Mouse (Mus musculus) cerebellum, postnatal 36 days (tissue): ENCODE data around the gene Barx2.

Experiments
- DNase-seq, 2 experiments: peaks; one replicate each; pipeline ENCODE4 v3.0.0; 2021 to 2022; ENCODE audit warnings: mixed read lengths in 2 of 2

Gene Barx2

DNA sequence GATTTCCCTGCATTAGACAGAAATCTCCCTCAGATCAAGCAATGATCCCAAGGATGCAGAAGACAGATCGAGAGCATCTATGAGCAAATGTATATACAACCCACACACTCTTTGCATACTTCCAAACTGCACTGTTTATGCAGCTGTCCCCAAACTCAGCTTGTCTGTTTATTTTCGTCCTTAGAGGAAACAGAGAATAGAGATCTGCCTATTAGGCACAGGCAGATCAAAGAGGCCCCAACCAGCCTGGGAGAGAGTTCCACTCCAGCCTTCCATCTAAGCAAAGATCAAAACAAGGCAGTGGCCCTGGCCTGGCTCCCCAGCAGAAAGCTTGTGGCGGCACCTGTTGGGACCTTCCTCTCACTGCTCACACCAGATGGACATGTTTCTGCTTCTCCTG is 27.0 kb downstream of the Barx2 start:
- no peak for DNase-seq

DNA sequence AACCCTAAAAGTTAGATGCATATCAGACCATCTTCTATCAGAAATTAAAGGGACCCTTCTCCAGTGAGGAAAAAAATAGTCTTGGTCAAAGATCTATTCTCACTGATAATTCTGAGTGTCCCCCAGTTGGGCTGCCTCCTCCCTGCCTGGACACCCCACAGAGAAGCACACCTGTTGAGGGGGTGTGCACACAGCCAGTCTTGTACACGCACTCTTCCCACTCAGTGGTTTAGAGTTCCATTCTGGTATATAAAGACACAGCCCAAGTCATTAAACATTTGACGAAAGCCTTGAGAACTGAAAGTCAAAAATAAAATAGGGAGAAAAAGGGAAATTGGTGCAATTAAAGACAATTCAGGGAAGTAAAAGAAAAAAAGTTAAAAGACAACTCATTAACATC is 30.9 kb downstream of the Barx2 start:
- no peak for DNase-seq

DNA sequence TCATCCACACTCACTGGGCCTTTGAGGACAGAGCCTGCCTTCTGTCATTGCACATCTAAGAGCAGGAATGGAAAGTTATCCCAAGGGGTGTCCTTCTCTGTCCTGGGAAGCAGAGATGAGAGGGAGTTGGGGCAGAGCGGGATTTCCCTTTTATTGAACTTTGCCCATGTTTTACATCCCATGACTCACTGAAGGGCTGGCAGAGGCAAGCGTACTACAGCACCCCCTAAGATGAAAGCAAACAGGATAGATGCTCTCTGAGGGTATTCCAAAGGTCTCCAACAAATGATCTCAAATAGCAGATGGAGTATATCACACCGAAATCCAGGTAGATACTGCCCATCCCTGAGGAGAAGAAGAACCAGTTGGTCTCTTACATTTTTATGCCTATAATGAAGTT is 37.7 kb downstream of the Barx2 start:
- no peak for DNase-seq

DNA sequence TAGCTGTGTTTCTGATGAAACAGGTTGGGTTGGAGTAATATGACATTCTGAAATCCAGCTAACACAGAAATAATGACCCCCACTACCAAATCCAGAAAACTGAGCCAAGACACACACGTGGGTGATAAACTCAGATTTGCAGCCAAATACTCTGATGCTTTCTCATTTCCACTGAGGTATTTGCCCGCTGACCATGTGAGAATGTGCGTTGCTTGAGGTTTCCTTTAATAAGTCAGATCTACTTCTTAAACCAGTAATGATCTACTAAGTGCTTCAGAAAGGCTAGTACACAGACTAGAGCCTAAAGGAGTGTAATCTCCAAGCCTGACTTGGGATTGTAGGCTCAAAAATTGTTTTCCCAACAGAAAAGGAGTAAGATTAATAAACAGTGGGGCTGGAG is 39.0 kb downstream of the Barx2 start:
- no peak for DNase-seq

DNA sequence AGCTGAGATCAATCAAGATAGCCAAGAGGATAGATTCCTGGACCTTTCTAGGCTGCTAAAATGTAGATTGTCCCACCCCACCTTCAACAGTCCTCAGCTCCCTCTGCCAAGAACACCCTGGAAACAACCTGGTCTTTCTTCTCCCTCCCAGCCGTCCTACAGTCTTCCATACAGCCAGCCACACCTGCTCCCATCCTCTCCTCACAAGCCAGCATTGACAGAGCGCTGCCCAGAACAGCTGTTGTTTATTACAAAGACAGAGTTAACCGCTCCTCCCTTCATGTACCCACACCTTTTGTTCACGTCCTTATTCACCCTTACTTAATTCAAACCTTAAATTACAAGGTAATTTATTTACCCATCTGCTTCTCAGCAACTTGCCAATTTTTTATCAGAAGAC is 41.9 kb downstream of the Barx2 start:
- DNase-seq: no peak

DNA sequence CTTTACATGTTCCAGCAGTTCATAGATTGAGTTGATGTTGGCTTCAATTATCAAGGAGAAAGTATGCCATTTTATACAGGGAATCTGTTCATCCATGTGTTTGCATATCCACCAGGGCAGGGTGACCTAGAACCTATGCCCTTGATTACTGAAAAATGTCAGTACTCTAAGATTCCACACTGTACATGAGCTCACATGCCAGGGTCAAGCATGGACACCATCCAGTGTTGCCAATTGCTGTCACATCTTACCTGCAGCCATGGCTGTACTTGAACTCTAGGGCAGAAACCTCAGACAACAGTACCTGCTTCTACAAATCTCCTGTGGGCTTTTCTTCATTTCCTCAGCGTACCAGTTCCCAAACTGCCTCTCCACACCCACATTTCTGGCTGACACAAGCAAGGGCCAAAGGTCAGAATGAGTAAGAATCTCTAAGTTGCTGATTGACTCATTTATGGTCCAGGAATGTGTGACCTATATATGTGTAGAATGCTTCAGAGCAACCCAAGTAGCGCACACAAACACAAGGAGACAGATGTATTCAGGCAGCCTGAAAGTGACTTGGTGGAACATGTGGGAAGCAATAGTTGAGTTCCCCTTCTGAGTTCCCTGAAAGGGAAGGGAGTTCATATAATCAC is 44.3 kb downstream of the Barx2 start:
- DNase-seq: no peak

DNA sequence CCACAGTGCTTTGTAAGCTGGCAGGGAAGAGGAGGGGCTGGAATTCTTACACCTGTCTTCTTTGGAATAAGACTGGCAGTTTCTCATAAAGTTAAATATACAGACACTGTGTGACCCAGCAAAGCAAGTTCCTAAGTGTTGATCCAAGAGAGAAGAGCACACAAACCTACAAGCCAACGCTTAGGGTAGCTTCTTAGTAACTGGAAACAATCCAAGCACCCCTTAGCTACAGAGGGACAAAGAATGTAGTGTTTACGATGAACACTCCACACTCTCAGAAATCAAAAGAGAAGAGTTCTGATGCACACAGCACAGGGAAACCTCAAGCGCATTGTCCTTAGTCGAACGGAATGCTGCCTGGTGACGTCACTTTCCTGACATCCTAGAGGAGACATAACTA is 49.4 kb downstream of the Barx2 start:
- no peak for DNase-seq

DNA sequence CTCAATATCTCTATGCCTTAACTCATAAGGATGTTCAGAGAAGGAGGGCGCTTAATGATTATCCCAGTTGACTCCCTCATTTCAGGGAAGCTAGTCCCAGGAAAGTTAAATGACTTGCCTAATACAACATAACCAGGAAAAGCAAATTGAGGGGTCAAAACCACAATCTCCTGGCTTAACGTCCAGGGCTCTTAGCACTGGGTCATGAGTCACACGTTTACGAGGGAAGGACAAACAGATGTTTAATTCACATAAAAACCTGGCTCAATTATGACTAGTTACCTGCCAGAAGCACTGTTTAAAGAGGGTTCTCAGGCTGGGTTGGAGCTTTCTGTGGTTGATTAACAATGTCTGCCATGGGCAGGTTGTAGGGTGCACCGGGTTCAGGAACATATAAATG is 53.8 kb downstream of the Barx2 start:
- DNase-seq: no peak

DNA sequence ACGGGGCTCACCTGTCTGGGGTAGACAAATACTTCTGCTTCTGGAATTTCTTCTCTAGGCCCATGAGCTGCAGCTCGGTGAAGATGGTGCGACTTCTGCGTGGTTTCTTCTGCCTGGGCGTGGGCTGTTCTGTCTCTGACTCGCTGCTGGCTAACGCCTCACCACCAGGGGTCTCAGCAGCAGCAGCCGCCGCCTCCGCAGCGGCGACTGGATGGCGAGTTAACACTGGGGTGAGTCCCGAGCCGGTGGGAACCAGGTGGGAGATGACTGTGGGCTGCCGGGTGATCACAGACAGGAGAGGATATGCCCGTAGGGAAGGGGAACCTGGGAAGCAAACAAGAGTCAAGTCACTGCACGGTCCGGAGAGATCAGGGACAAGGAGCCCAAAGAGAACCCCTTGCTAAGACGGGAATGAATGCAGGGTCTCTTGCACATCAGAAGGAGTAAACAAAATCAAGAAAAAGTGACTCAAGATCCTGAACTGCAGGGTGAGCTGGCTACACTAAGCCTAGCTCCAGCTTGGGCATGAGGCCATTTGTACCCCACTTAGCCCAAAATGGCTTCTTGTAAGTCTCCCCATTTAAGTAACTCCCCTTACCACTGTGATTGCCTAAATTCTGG is 54.4 kb downstream of the Barx2 start:
- DNase-seq: no peak

DNA sequence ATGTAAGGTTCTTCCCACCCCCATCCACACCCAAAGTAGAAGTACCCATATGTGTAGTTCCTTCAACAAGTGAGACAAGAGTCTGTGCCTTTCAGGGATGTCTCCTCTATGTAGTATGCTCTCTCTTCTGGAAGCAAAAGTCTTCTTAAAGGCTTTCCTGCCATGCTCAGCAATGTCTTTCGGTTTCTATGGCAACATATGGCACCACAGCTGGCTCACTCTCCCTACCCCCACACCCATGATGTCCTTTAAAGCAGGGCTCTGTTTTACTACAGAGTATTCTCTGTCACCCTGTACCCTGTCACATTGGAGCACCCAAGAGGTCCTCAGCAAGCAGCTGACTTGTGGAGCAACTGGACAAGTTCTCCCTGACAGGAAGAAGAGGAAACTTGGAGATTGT is 55.8 kb downstream of the Barx2 start:
- no peak for DNase-seq

DNA sequence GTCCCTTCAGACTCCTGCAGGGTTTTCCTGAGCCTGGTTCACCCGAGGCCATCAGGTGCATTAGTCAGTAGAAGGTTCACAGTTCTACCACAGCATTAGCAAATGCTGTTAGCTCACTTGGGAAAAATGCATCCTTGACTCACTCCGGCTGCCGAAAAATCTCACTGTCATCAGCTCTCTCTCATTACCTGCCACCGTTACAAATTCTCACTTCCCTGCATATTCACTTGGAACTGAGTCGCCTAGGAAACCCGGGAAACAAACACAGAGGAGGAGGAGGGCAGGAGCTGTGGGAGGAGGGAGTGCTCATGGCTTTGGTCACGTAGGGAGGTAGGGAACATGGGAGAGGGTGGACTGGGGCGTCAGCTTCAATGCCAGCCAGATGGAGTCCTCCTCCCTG is 56.8 kb downstream of the Barx2 start:
- no peak for DNase-seq

DNA sequence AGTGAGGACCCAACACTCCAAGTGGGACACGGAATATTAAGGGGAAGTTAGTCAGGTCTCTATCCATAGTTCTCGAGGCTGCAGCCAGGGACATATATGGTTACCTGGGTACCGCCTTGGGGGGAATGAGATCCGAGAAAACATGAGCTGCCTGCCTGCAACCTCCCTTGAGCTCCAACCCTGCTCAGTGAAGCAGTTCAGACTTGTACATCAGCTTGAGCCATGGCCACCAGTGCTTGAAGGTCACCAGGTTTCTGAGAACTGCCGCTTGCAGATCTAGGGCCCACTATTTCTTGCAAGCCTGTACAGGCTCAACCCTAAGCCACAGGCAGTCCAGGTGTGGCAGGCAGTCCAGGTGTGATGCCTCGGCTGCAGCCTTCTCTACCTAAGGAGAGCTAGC is 57.6 kb downstream of the Barx2 start:
- DNase-seq: no peak

DNA sequence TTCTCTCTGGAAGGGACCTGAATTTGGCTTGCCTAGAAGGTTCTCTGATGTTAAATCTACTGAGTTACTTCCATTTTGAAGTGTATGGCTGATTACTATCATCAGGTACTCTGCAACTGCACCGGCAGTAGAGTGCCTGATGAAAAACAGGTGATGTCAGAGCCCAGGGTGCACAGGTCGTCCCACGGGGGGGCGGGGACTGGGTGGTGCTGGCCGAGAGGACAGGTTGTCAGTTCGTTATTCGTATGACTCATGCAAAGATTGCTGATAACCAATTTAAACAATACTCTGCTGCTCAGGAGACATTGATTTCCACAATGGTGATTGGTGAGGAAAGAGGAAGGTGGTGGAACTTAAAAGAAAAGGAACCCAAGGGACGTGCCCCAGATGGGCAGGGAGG is 61.6 kb downstream of the Barx2 start:
- no peak for DNase-seq

DNA sequence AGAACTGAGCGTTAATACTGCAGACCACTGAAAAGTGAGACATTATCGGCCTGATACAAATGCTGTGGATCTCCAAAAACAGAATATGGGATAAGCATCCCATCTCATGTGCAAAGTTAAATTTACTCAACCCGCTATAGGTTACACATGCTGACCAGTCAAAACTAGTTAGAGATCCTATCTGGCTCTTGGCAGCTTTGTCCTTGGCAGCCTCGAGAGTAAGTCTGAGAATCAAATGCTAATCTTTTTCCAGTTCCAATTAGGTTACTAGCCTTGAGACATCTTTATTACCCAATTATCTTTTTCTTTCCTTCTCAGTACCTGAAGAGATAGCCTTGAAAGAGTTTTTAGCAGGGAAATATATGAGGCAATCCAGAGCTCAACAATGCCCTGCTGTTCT is 62.6 kb downstream of the Barx2 start:
- DNase-seq: no peak

DNA sequence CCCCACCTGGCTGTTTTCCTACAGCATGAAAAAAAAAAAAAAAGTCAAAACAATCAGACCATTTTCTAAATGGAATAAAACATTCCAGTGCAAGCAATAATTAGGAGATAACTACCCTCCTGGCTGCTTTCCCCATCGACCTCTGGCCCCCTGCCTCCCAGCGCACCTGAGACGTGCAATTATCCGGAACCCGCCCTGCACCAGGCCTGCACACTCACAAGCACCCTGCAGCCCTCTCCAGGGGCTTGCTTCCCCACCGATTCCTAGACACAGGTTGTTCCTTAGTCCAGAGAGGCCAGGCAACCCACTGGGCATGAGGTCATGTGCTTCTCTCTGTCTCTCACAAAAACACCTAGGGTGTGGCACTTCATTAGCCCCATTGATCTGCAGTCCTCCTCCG is 63.9 kb downstream of the Barx2 start:
- DNase-seq: no peak

DNA sequence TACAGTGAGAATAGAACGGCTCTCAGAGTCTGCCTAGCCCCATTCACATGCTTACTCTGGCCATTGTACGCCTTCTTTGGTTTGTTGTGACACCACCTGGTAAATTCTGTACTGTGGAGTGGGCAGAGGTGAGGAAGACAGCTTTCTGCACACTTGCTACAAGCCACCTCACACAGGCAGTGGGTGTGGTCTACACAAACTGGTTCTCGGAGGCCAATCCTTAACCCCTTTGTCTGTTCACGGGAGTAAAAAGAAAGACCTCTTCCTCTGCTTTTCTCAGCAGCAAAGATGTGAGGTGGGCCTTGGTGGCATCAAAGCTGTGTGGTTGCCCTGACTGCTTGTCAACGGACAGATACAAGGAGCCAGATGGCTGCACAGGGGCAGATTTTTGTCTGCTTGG is 68.6 kb downstream of the Barx2 start:
- DNase-seq: no peak

DNA sequence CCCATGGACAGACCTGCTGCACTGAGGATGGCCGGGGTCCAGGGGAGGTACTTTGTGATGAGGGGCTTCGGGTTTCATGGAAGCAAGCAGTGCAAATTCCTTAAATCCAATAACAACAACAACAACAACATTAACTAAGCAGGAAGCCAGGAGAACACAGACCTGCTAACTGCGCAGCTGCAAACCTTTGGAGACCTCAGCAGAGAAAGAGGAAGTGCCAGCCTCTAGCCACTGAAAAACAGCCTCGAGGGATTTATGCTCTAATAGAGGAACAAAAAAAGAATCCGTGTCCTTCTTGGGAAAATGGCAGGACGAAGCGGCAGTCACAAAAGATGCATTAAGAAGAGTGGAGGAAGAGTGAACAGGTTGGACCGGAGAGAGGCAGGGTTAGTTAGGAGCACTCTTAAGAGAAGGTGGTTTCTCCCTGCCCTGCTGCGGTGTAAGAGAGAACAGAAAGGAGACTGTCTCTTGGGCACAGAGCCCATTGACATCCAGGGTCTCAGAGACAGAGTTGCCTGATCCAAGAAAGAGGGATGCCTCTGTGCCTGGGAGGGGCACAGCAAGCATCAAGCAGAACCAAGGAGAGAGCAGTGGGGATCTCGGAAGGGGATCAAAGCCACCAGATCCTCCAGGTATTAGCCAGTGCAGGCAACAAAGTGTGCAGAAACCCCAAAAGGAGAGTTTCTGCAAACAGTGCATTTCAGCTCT is 72.0 kb downstream of the Barx2 start:
- DNase-seq: no peak

DNA sequence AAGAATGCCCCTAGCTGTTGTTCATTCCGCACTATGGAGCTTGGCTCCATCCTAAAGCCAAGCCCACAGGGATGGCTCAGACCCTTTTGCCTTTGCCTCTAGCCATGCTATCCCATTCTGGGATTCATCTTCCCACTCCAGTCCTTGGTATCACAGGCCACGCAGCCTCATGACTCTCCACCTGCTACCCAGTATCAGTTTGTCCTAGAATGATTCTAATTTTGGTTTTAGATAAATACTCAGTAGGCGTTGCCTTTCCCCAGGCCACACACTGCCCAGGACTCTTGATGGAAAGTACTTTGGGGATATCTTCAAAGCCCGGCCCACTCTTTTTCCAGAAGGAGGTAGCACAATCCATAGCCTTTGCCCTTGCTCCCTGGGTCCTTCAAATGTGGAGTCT is 72.7 kb downstream of the Barx2 start:
- no peak for DNase-seq

DNA sequence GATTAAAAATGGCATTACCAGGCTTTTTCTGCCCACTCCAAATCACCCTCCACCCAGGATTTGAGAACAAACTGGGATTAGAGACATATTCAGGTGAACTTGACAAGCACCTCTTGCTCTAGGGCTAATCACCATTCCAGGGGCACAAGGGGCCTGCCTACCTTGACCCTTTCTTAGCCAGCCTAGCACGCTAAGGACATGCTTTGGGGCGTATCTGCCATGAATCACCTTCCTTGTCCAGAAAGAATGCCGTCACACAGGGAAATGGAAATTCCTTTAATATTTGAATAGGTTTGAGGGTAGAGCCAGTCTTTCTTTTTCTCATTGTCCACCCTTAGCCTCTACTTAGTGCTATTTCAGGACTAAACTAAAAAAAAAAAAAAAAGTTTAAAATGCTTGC is 73.2 kb downstream of the Barx2 start:
- DNase-seq: no peak

DNA sequence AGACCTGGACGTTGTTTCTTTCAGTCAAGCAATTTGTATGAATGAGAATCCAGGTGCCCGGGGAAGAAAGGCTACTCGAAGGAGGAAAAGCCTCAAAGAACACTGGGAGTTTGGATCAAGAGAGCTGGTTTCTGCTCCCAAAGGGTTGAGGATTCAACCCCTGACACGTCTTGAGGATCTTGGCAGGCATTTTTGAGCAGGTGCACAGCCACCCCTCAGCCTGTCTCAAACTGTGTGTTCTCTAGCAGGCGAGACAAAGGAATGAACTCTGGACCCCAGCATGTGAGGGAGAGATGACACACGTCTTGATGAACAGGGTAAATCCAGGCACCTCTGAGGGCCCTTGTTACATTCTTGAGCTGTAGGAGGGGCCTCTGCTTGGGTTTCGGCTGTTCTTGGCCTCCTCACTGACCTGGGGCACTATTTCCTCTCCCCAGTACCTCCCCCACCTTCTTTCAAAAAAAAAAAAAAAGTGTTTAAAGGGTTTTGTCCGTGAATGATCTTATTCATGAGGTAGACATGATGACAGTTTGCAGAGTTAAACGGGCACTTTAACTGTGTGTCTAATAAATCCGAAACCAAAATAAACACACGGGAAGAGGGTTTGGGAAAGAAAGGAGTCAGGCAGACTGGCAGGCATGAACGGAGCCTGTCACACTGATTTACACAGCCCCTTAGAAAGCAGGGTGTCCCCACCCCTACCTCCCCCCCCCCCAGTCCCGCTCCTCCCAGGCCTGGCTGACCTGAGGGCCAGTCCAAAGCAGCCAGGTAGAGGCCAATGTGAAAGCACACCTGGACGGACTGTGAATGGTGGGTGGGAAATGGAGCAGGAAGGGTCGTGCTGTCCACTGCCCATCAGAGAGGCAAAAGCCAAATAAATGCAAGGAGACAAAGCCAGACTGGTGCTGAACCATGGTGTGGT is 73.9 kb downstream of the Barx2 start:
- DNase-seq: no peak

DNA sequence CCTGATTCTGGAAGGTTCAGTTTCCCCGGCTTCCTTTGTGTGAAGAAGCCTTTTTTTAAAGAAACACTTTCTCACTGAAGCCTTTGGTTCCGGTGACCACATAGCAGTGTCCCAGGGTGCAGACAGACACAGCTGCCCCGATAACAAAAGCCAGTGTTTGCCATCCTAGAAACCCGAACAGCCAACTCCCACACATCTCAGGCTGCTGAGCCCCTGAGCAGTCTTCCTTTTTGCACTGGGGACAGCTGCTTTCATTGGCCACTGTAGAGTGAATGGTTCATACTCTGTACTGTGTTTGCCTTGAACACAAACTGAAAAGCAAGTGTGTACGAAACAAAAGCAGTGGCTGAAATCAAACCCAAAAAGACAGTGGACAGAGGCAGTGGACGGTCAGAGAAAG is 75.2 kb downstream of the Barx2 start:
- DNase-seq: no peak

DNA sequence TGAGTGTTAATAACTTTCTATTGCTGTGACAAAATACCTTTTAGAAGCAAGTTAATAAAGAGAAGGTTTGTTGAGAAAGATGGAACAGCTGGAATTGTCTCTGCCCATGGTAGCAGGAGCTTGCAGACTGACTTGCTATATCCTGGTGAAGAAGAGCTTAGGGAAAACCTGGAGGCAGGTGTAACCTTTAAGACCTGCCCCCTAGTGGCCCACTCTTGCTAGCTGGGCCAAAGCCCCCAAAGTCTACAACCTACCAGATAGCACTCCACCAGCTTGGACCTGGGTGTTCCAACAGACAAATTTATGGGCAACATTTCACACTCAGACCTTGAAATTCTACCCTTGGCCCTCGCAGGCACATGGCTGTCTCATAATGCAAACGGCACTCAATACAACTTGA is 104.5 kb downstream of the Barx2 start:
- no peak for DNase-seq

DNA sequence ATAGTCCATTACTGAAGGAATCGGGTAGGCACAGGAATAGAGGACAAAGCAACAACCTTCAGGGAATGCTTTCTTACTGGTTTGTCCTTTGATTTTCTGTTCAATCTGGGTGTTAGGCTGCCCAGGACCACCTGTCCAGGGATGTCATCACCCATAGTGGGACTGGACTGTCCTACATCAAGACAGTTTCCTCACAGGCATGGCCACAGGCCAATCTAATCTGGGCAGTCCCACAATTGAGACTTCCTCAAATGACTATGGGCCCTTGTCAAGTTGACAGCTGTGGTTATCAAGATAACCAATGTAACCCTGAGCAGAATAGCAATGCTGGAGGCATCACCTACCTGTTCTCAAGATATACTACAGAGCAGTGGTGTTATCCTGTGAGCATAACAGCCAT is 110.6 kb downstream of the Barx2 start:
- no peak for DNase-seq
